Mouse (Mus musculus) kidney, postnatal 25 days (tissue): ENCODE measurements at regions not wholly inside any gene's neighbourhood (a gene's known extent, or its start where the extent isn't known, plus 50 kb on each side); places are given as distances from the start of the nearest gene placed in this dataset.

ENCODE experiments used
- DNase-seq, 2 experiments: peaks; one replicate each; pipeline ENCODE4 v3.0.0; 2021; ENCODE audit warnings: mixed read lengths in 2 of 2

DNA sequence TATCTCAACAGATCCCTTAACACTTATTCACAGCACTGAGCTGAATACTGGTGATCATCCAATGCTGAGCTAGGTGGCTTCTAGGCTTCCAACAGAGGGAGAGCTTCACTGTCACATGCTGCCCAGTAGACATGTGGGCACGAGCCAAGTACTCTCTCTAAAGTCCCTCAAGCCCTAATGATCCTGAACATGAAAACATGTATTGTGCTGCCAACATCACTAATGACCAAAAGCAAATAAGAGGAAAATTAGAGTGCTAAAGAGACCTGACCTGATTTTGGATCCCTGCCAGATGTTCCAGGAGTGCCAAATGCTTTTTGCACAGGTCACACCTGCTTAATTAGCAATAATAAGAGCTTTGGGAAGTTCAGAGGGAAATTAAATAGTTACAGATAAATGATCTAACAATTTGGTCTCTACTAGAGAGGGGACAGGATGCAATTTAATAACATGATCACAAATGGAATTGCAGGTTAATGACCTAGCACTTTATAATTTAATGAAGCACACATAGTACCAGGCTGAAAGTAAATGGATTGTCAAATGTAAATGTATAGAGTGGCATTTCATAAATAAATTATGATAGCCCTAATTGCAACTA is 215.6 kb upstream of the Ins1 start:
- peak in 1 of 2 experiments; percentile 2 for DNase-seq

DNA sequence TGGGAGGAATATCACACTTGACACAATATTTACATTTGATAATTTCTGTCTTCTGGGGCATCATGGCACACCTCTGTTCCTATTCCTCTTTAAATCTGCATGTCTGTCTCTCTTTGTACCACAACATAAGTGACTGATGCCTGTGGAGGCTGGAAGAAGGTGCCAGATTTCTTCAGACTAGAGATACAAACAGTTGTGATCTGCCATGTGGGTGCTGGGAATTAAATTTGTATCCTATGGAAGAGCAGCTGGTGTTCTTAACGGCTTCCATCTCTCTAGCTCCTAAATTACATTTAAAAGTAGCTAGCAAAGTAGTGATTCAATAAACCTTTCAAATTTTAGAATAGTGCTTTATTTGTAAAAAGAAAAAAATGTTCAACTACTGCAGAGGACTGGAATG is 195.3 kb upstream of the Ins1 start:
- no peak for DNase-seq

DNA sequence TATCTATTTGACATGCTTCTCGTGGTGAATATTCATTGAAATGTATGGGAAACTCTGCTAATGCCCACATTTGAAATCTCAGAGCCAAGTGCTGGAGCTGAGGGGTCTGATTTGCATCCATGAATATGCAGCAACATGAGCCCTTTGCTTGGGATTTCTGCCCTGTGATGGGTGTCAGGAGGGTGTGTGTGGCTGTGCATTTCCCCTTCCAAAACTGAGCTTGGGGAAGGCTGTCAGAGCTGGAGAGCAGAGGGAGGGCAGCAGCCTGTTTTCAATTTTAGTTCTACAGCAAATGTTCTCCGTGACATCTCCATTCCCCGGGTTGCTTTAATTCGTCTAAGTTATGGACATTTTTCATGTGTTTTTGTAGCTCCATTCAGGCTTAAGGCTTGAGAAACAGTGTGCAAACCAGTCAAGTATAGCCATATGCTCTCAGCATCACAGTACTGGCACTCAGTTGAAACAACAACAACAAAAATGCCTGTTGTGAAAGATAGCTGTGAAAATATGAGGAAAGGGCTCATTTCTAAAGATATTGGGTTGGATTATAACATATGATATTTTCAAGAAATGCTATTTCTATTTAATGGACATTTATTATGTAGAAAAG is 194.1 kb upstream of the Ins1 start:
- no peak for DNase-seq

DNA sequence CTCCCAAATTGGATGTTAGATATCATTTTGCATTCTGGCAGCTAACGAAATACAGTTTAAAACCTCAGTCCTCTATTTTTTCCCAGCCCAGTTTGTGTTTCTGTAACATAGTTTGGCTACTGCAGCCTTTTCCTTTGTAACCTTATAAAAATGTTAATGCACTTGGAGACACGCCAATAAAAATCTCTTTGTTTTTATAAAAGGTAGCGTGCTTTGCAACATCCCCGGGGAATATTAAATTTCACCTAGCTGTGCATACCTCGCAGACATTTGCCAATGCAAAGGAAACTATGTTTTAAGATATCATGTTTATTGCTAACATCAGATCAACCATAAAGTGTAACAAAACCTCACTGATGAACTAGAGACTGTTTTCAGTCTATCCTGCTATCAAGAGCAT is 192.9 kb upstream of the Ins1 start:
- DNase-seq, result no peak

DNA sequence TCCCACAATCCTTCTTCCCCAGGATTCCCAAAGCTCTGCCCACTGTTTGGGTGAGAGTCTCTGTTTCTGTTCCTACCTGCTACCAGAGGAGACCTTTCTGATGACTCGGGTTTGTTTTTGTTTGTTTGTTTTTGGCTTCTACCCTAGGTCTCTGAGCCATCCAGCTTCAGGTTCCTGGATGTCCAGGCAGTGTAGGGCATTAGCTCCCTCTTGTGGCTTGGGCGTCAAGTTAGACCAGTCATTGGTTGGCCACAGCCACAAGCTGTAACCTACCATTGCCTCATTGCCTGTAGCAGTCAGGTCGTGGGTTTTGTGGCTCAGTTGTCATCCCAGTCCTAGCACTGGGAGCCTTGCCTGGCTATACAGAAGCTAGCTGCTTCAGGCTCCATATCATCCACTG is 185.1 kb upstream of the Ins1 start:
- no peak for DNase-seq

DNA sequence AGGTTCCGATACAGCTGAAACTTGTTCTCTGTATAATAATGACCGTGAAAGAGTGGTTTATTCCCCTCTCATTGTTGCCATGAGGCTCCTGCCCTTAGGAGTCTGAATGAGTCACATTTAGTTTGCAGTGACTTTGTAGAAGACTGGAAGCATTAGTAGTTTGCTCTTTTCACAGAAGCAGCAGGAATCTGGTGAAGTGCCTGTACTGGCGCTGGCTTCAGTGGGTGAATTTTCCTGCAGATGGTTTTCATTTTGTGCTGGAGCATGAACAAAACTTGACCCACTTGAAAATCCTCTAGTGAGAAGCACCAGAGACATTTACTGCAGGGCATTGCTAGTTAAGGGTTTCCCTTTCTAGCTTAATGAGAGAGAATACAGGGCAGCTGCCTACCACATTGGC is 151.7 kb upstream of the Ins1 start:
- DNase-seq, result no peak
